Mouse (Mus musculus) bone marrow, adult 2 months (tissue): ENCODE results near the gene Rfng.

Experiments
- CTCF ChIP-seq: fragments of 200-500 bp; IDR thresholded peaks from 2 replicates; pipeline ENCODE4 v1.5.1; 2011; ENCODE audit warnings: low read length, control low read depth; ENCODE audit not compliant: control insufficient read depth, insufficient read depth
- POLR2A ChIP-seq: fragments of 200-500 bp; IDR thresholded peaks from 2 replicates; pipeline ENCODE4 v1.6.1; 2011; ENCODE audit warnings: low read depth, mild to moderate bottlenecking, control low read depth, low read length, borderline replicate concordance; ENCODE audit not compliant: control insufficient read depth

GRCm38 (mm10) chr11:120751606-120752005 is 32.4 kb downstream of the Rfng start:
- TF ChIP-seq POLR2A, result no peak
- no peak for TF ChIP-seq CTCF
